Mouse (Mus musculus) liver, postnatal 0 days (tissue): Measurements from ENCODE around the gene Gapdh. TPM values are rescaled to one million over a fixed set of nuclear protein-coding genes. Genes with fewer than 3 reads are reported as not detected.

Experiments used
- ATAC-seq: fragments of 200-750 bp; cut with Nextera tagmentation; 2 replicates; pipeline ENCODE4 v1.8.0; 2017; ENCODE audit warnings: mild to moderate bottlenecking, moderate library complexity
- DNase-seq: peaks from one replicate; pipeline ENCODE4 v3.0.0-alpha.2; 2016
- H3K27ac ChIP-seq: fragments of 300-500 bp; sonication (generic); 2 replicates; pipeline ENCODE4 v1.5.1; 2014; ENCODE audit warnings: antibody characterized with exemption, moderate library complexity, mild to moderate bottlenecking, low read depth
- H3K27me3 ChIP-seq: fragments of 300-500 bp; sonication (generic); 2 replicates; pipeline ENCODE4 v1.6.1; 2014; ENCODE audit warnings: low read length, control low read depth, mixed read lengths; ENCODE audit not compliant: insufficient read depth
- H3K36me3 ChIP-seq: fragments of 300-500 bp; sonication (generic); replicated peaks from 2 replicates; pipeline ENCODE4 v1.6.1; 2014; ENCODE audit warnings: mild to moderate bottlenecking, control low read depth, low read length, moderate library complexity, mixed read lengths; ENCODE audit not compliant: insufficient read depth
- H3K4me1 ChIP-seq: fragments of 300-500 bp; sonication (generic); 2 replicates; pipeline ENCODE4 v1.6.1; 2014; ENCODE audit warnings: antibody characterized with exemption, mild to moderate bottlenecking, control low read depth; ENCODE audit not compliant: insufficient read depth
- H3K4me2 ChIP-seq: fragments of 300-500 bp; sonication (generic); 2 replicates; pipeline ENCODE4 v1.6.1; 2014; ENCODE audit warnings: low read depth, mild to moderate bottlenecking, low read length, moderate library complexity, mixed read lengths
- H3K4me3 ChIP-seq: fragments of 300-500 bp; sonication (generic); 2 replicates; pipeline ENCODE4 v1.5.1; 2014; ENCODE audit warnings: low read depth, low read length
- H3K9ac ChIP-seq: fragments of 300-500 bp; sonication (generic); replicated peaks from 2 replicates; pipeline ENCODE4 v1.6.1; 2014; ENCODE audit warnings: mild to moderate bottlenecking, moderate library complexity
- H3K9me3 ChIP-seq: fragments of 300-500 bp; sonication (generic); 2 replicates; pipeline ENCODE4 v1.6.1; 2016; ENCODE audit warnings: mild to moderate bottlenecking, control low read depth, low read length, mixed read lengths
- CTCF ChIP-seq: sonication (generic); IDR thresholded peaks from 2 replicates; pipeline ENCODE4 v1.5.1; 2016; ENCODE audit warnings: antibody characterized with exemption, low read depth
- EP300 ChIP-seq: IDR thresholded peaks from 2 replicates; pipeline ENCODE4 v1.6.1; 2016; ENCODE audit warnings: antibody characterized with exemption, low read depth, mild to moderate bottlenecking
- WGBS: fragments of 180-500 bp; shearing (Covaris S2); extraction: QIAGEN DNeasy Blood & Tissue Kit; methylation state at CpG from one replicate; pipeline ENCODE4 v1.1.7; 2014; ENCODE audit not compliant: insufficient replicate concordance; 5-methylcytosine and 5-hydroxymethylcytosine counted together
- polyA plus RNA-seq: library from polyadenylated mRNA; unstranded; fragments of >200 nt; fragmentation: Nextera tagmentation; extraction: Ambion mirVana; gene quantifications from 2 replicates; pipeline ENCODE4 v1.2.1, GENCODE M21; 2015

Gapdh gene
- polyA plus RNA-seq, 1 experiment from 2014 or later = 1,565 TPM

- ATAC-seq (no peak), DNase-seq (no peak)
- H3K36me3 ChIP-seq = peaks cover 16% of the 10 kb centered on the region
- no peaks in the 10 kb centered on the region for H3K27me3 ChIP-seq
- peaks cover 12% of the 10 kb centered on the region for H3K4me1 ChIP-seq
- H3K4me2 ChIP-seq = no peak overlapping the region
- no peak for TF ChIP-seq CTCF
- TF ChIP-seq EP300 = no peak
- WGBS = 88% methylated on average over 5 of the region's 5 CpGs
- H3K4me3 ChIP-seq = no peak overlapping the region
- no peaks in the 10 kb centered on the region for H3K9me3 ChIP-seq
- no peak overlapping the region for H3K9ac ChIP-seq
- no peak overlapping the region for H3K27ac ChIP-seq
Measured at GRCm38 (mm10) chr6:125197166-125197565, 30.9 kb upstream of the Gapdh start.

DNA sequence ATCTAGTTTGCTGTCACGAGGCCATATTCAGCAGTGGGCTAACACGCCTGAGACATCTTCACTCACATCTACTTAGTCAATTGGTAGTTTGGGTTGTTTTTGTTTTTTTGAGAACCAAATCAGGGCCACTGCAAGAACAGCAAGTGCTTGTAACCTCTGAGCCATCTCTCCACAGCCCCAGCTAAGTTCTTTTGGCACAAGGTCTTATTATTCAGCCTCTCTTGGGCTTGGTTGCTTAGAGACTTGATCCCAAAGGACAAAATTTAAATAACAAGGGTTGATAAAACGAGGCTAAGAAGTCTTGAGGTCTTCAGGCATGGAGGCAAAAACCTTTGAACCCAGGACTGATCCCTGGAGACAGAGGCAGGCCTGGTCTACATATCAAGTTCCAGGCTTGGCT is 30.0 kb upstream of the Gapdh start:
- Histone ChIP-seq H3K9me3 (no peaks in the 10 kb centered on the region), H3K4me3 (no peak overlapping the region), H3K4me1 (peaks cover 12% of the 10 kb centered on the region), H3K4me2 (no peak overlapping the region), H3K27me3 (no peaks in the 10 kb centered on the region), H3K27ac (no peak overlapping the region), H3K9ac (no peak overlapping the region), H3K36me3 (peaks cover 16% of the 10 kb centered on the region)
- ATAC-seq (no peak), DNase-seq (no peak)
- TF ChIP-seq EP300 (no peak), CTCF (no peak)
- 78% methylated on average over 3 of the region's 3 CpGs for WGBS

DNA sequence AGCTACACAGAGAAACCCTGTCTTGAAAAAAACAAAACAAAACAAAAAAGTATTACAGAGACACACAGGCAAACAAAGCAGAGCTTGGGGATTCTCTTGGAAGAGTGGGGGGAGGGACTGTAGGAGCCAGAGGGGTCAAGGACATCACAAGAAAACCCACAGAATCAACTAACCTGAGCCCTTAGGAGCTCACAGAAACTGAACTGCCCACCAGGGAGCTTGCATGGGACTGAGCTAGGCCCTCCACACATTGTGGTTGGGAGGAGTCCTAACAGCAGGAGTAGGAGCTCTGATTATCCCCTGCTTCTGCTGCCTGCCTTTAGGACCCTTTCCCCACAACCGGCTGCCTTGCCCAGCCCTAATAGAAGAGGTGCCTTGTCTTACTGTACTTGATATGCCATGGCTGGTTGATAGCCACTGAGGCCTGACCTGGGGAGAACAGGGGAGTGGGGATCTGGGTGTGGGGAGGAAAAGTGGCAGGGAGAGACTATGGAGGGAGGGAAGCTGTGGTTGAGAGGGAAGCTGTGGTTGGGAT is 29.3 kb upstream of the Gapdh start:
- peaks cover 16% of the 10 kb centered on the region for H3K36me3 ChIP-seq
- no peaks in the 10 kb centered on the region for H3K9me3 ChIP-seq
- TF ChIP-seq CTCF = no peak
- TF ChIP-seq EP300 = no peak
- no peak overlapping the region for H3K4me2 ChIP-seq
- DNase-seq = no peak
- no peak overlapping the region for H3K9ac ChIP-seq
- WGBS = 45% methylated on average over 1 of the region's 1 CpGs
- no peaks in the 10 kb centered on the region for H3K27me3 ChIP-seq
- ATAC-seq = no peak
- peaks cover 12% of the 10 kb centered on the region for H3K4me1 ChIP-seq
- H3K27ac ChIP-seq = no peak overlapping the region
- H3K4me3 ChIP-seq = no peak overlapping the region

DNA sequence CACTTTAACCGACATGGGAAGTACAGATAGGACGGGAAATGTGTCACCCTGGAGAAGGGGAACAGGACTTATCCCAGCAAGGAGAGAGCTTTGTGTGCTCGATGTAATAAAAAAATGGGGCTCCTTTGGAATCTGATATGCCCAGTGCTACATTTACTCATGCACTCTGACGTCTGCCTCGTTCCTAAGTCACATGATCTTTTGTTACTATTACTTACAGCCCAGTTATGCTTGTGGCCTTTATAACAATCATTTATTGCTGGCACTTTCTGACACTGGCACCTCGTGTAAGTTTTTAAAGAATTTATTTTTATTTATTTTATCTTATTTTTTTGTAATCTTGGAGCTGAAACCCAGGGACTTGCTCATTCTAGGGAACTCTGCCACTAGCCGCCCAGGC is 27.1 kb upstream of the Gapdh start:
- no peak for ATAC-seq
- peak overlapping the region; percentile 83 for H3K9ac ChIP-seq
- DNase-seq = no peak
- peak overlapping the region; percentile 90 for H3K4me2 ChIP-seq
- peak overlapping the region; percentile 78 for H3K4me3 ChIP-seq
- H3K4me1 ChIP-seq = peaks cover 12% of the 10 kb centered on the region
- peaks cover 30% of the 10 kb centered on the region for H3K36me3 ChIP-seq
- 41% methylated on average over 6 of the region's 7 CpGs for WGBS
- no peaks in the 10 kb centered on the region for H3K9me3 ChIP-seq
- no peak for TF ChIP-seq CTCF
- no peak for TF ChIP-seq EP300
- no peaks in the 10 kb centered on the region for H3K27me3 ChIP-seq
- peak overlapping the region; percentile 100; the same call in 1 of the 2 replicates for H3K27ac ChIP-seq

GRCm38 (mm10) chr6:125192841-125193240 is 26.6 kb upstream of the Gapdh start:
- peak overlapping the region; percentile 90 for H3K4me2 ChIP-seq
- H3K36me3 ChIP-seq = peaks cover 36% of the 10 kb centered on the region
- TF ChIP-seq EP300 (no peak), CTCF (no peak)

GRCm38 (mm10) chr6:125192016-125192714 is 25.9 kb upstream of the Gapdh start:
- Histone ChIP-seq H3K4me2 (peak overlapping the region; percentile 90), H3K4me3 (peak overlapping the region; percentile 78), H3K4me1 (peaks cover 12% of the 10 kb centered on the region), H3K27ac (peak overlapping the region; percentile 100), H3K9me3 (no peaks in the 10 kb centered on the region), H3K27me3 (no peaks in the 10 kb centered on the region), H3K9ac (peak overlapping the region; percentile 83), H3K36me3 (peaks cover 41% of the 10 kb centered on the region)
- TF ChIP-seq CTCF = no peak
- TF ChIP-seq EP300 = peak; percentile 7; the same call in 1 of the 2 replicates
- DNase-seq (peak; percentile 95), ATAC-seq (peak; percentile 90)
- WGBS = under 1% methylated on average over 34 of the region's 34 CpGs

More at GRCm38 (mm10) chr6:125192841-125193240, 26.6 kb upstream of the Gapdh start:
- ATAC-seq = no peak
- no peak for DNase-seq
- H3K9ac ChIP-seq = peak overlapping the region; percentile 83
- peaks cover 12% of the 10 kb centered on the region for H3K4me1 ChIP-seq
- H3K9me3 ChIP-seq = no peaks in the 10 kb centered on the region
- H3K27ac ChIP-seq = peak overlapping the region; percentile 100
- H3K27me3 ChIP-seq = no peaks in the 10 kb centered on the region
- H3K4me3 ChIP-seq = peak overlapping the region; percentile 78
- WGBS = 15% methylated on average over 5 of the region's 5 CpGs
